Mouse (Mus musculus): ENCODE data around the gene Fam214b.
A peak's percentile ranks its signal among the peaks of the same experiment; 100 is the strongest.

The Fam214b gene

DNA sequence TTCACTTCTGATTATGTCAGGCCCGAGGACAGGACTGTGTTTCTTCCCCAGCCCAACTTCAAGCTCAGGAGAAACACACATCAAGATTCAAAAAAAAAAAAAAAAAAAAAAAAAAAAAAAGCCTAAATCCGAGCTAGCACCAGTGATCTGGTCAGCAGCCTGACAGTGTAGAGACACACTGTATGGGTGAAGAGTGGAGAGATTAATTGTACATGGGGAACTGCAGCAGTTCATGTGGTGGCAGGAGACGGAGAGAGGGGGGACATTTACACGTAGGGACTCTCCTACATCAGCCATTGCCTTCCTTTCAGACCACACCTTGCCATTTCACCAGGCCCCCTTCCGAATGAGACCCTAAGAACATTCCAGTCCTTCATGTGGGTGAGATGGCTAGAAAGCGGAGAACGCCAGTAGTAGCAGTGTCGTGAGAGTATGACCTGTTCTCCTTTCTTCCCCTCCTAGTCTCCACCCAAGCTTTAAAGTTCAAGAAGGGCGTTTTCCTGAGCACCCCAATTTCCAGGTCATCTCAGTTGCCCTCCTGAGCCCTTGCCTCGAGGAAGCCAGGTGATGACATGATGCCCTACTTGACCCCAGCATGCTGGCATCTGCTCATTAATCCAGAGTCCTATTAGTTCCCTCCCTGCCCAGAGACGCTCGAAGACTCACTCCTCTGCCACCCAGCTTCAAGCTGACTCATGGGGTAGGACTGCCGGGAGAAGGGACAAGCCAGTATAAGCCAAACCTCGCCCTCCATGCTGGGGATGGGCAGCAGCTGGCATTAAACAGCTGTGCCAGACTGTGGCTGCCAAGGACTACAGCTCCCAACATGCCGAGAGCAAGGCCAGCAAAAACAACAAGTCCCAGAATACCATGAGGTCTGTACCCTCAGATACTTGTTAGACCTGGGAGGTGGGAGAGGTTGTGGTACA is 7.2 kb downstream of the Fam214b start:
- DNase-seq = no peak

DNA sequence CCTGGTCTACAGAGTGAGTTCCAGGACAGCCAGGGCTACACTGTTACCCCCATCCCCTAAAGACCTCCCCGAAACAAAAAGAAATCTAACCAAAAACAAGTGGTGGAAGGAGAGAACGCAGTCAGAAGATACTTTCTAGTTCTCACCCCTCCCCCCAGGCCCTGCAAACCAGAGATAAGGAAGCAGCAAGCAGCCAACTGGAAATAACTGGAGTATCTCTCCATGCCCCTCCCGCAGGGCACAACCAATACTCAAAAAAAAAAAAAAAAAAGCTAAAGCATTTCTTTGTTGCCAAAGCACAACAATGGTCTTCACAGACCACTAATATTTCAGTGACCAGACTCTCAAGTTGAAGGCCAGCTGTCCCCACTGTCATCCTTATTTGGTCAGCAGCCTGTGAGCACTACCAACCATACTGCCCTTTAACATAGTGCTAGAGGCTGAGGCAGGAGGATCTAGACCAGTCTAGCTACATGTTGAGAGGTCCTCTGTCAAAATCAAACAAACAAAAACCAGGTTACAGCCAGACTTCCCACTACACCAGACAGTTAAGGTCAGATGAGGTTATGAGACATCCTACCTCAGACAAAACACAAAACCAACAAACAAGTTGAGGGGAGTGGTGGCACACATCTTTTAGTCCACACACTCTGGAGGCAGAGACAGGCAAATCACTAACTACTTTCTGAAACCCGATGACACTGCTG is 8.0 kb downstream of the Fam214b start:
- no peak for DNase-seq

DNA sequence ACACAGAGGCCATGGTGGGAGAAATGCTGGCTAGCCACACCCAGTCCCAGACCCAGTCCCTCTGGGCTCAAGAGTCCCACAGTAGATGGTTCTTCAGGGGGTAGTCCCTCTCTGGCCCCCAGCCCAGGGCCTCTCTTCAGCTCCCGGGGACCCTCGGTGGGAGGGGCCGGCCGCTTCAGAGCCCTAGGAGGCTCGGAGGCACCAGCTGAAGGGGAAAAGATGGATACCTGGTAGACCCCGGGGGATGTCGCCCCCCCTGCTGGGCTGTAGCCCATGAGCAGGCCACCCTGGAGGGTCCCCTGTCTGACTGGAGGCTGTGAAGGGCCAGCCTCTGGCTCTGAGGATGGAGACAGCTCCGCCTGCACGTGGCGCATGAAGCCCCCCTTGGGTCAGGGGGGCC is 9.7 kb downstream of the Fam214b start:
- no peak for DNase-seq

DNA sequence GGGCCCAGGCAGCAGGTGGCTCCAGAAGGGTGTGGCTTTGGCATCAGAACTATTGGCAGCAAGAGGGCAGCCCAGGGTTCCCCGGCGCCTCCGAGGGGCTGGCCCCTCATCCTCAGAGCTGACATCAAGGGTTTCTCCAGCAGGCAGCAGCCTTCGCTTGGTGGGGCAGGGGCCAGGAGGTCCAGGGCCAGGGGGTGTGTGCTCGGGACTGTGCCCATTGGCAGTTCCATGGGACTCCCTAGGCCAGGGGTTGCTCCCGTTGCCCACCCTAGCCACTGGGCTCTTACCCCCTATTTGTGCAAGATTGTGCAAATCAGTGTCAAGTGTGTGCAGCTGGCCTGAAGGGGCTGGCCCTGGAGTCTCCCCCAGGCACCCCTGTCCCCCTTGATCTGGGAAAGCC is 10.2 kb downstream of the Fam214b start:
- DNase-seq = no peak

DNA sequence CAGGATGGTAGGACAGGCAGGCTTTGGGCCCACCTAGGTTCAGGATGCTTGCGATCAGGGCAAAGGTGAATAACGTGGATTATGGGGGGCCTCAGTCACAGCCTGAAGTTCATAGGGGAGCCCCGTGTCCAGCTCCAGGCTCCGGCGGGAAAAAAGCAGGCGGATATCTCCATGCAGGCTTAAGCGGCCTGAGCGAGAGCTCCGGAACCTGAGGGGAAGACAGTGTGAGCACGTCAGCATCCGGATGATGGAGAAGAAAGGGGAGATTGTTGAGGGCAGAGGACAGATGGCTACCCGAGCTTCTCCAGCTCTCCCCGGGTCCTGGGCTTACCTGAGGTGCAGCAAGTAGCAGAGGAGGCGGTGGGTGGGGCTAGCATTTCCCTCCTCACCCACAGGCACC is 12.5 kb downstream of the Fam214b start:
- no peak for DNase-seq

GRCm38 (mm10) chr4:43032501-43032900 is 13.5 kb downstream of the Fam214b start:
- DNase-seq = no peak

DNA sequence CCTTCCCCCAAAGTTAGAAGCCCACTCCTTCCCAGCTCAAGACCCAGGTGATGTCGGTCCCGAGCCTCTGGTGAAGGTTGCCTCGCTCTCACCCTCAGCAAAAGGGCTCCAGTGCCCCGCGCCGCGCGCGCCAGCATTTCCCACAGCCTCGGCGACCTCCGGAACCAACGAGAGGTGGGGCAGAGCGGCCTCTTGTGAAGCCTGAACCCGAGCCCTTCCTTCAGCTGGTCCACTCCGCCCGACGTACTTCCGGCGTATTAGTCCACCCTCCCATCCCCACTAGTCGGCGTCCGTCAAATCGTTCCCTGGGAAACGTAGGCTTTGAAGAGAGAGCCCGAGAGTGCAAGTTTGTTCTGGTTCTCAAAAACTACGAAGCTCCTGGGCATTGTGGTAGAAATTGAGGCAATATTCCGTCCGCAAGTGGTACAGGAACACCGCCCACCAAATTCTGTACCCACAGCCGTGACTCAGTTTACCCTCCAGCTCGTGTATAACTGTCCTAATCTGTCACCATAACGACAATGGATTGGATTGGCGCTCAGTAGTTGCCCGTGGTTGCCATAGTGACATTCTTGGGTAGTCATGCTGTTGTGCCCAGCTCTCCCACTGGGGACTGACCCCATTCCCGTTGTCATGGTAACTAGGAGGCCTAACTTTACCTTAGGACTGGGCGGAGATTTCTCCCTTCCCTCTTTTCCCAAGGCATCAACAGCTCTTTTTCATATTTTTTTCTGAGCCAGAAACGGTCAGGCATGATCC is 14.6 kb downstream of the Fam214b start, which contains the start of gene Stoml2:
Gene Stoml2 (minus strand): TSS at position 474 of the 759 bp plus-strand sequence.
- peak; percentile 86 for DNase-seq

DNA sequence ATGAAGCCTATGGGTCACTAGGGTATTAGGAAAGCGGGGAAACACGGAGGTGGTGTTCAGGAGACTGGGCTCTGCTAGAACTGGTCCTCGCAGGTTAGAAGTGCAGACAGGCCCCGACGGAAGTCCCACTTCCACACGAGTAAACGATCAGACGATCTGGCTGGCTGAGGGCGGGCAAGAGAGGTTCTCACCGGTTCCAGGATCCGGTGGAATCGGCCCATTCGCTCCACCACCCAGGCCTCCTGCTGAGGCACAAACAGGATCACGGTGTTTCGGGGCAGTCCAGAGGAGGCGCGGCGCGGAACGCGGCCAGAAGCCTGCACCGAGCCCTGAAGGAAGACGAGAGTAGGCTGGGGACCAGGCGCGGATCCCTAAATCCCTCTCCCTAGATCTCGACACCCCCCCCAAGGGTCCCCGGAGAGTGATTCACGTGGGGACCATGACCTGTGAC is 15.2 kb downstream of the Fam214b start:
- peak; percentile 54 for DNase-seq

- no peak for DNase-seq
Measured at GRCm38 (mm10) chr4:43030352-43030751, 15.7 kb downstream of the Fam214b start.

DNA sequence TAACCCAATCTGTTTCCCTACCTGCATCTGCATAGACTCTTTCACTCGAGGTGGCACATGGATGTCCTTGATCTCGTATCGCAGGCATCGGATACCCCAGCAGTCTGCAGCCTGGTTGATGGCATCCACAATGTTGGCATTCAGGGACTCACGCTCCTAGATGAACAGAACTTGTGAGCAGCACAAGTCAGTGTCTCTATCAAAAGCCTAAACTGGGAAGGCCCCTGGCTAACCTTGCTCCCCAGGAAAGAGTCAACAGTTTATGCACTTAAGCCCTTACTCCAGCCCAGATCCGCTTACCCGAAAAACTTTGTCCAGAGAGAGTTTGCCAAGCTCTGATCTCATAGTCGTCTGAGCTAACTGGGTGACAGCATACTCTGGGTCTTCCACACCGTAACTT is 16.3 kb downstream of the Fam214b start:
- no peak for DNase-seq

GRCm38 (mm10) chr4:43029121-43029520 is 16.9 kb downstream of the Fam214b start:
- DNase-seq = no peak

GRCm38 (mm10) chr4:43025084-43025960 is 20.7 kb downstream of the Fam214b start, which contains the start of gene Pigo:
Gene Pigo (minus strand): TSS chr4:43025819.
- peak; percentile 98 for DNase-seq

- DNase-seq = no peak
Measured at GRCm38 (mm10) chr4:43024673-43025072, 21.3 kb downstream of the Fam214b start.

DNA sequence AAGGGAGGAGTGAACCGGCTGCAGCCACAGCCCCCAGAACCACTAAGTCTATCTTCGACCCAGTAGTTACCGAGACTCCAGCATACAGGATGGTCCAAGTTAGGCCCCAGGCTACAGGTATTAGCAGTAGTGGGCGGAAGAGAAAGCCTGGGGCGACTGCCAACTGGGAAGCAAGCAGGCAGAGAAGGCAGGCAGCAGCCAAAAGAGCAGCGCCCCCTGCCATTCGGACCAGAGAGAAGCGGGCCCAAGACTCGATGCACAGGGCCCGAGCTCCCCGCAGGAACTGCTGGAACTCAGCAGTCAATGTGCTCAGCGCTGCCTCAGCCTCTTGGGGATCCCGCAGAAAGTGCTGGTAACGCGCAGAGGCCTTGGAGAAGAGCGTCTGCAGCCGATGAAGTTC is 24.7 kb downstream of the Fam214b start:
- no peak for DNase-seq

DNA sequence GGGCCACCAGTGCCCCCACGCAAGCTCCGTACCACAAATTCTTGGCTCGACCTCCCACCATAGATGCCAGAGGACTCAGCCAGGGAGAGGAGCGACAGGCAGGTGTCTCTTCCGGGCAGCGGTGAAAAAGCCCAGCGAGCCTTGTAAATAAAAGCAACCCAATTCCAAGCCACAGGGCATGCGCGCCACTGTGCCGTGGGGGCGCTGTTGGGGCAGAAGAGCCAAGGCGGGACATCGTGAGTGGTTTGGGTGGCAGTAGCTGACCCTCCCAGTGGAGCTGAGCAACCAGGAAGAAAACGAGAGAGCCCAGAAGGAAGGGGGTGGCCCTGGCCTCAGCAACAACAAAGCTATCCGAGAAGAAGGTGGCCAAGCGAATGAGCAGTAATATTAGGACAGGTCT is 25.1 kb downstream of the Fam214b start:
- no peak for DNase-seq

- DNase-seq = no peak
Measured at GRCm38 (mm10) chr4:43019641-43020465, 26.2 kb downstream of the Fam214b start.

DNA sequence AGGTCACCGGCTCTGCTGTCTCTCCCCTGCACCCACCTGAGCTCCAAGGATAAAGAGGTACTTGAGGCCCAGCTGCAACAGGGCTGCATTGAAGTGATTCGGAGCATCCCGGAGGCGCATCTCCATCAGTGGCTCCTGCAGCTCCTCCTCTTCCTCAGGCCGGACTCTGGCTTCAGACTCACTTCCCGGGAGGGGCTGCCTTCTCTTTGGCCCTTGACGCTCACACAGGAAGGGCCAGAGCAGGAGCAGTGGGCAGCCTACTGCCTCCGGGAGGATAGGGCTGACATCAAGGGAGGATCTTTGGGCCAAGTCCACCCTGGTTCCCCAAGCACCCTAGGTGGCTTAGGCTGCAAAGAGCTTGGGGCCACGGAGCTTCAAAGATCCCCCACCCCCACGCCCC is 26.8 kb downstream of the Fam214b start:
- DNase-seq = no peak

DNA sequence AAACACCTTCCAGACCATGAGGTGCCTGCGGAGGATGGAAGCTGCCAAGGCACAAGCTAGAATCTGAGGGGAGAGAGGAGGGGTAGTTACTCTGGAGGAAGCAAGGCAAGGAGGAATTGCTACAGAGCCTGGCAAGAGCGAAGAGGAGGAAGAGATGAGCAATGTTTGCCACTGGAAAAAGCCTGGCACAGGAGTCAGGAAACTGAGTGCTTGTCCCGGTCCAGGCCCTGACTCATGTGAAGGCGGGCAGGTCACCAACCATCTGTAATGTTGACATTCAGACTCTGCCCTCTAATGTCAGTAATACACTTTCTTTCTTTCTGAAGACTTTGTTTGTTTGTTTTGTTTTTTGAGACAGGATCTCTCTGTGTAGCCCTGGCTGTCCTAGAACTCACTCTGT is 27.9 kb downstream of the Fam214b start:
- DNase-seq = no peak

- no peak for DNase-seq
Measured at GRCm38 (mm10) chr4:43012091-43012490, 33.9 kb downstream of the Fam214b start.

GRCm38 (mm10) chr4:43010161-43011038 is 35.6 kb downstream of the Fam214b start, which contains the start of gene Fancg:
Gene Fancg (minus strand): TSS chr4:43010506.
- peak; percentile 81 for DNase-seq

All from right cerebral cortex, postnatal 4 days (tissue).